Mouse (Mus musculus): ENCODE results near the gene Snx32. TPM values are rescaled to one million over a fixed set of nuclear protein-coding genes. Genes with fewer than 3 reads are reported as not detected.

Snx32 gene
- polyA plus RNA-seq (2016; fragmentation: Nextera tagmentation; extraction: Ambion mirVana) = 7.5 and 8.8 TPM in 2 replicates

- 3% methylated on average over 47 of the region's 47 CpGs for WGBS (ENCODE audit: insufficient replicate concordance)
- Histone ChIP-seq H3K36me3 (no peaks in the 10 kb centered on the region), H3K4me2 (peak within 1 kb of the TSS; percentile 97), H3K27ac (peak within 1 kb of the TSS; percentile 83), H3K4me1 (peaks cover 48% of the 10 kb centered on the region), H3K4me3 (peak within 1 kb of the TSS; percentile 68), H3K27me3 (replicated peaks) (no peaks in the 10 kb centered on the region), H3K9me3 (replicated peaks) (no peaks in the 10 kb centered on the region), H3K9ac (peak within 1 kb of the TSS; percentile 80)
- peak; percentile 98 for ATAC-seq
These were observed at the start of gene Snx32 for GRCm38 (mm10) chr19:5510031-5511026. Snx32 (minus strand) TSS chr19:5510538.

GRCm38 (mm10) chr19:5559631-5560456 lies 49.5 kb upstream of the Snx32 start:
- ATAC-seq = no peak
- 2% methylated on average over 69 of the region's 69 CpGs for WGBS (ENCODE audit: insufficient replicate concordance)
- H3K4me1 ChIP-seq = peaks cover 21% of the 10 kb centered on the region
- peaks cover 99% of the 10 kb centered on the region for H3K27me3 ChIP-seq (replicated peaks)
- no peaks in the 10 kb centered on the region for H3K36me3 ChIP-seq
- H3K9me3 ChIP-seq (replicated peaks) = no peaks in the 10 kb centered on the region
- H3K4me2 ChIP-seq = peak overlapping the region; percentile 57
- no peak overlapping the region for H3K27ac ChIP-seq
- no peak overlapping the region for H3K9ac ChIP-seq
- peak overlapping the region; percentile 38 for H3K4me3 ChIP-seq

GRCm38 (mm10) chr19:5559229-5559628 lies 48.9 kb upstream of the Snx32 start:
- H3K4me3 ChIP-seq = 0 out of 2 replicates have a peak overlapping the region, but pooled peaks have one; percentile 38
- no peaks in the 10 kb centered on the region for H3K36me3 ChIP-seq
- H3K4me1 ChIP-seq = peaks cover 21% of the 10 kb centered on the region
- no peak for ATAC-seq
- WGBS (ENCODE audit: insufficient replicate concordance) = 23% methylated on average over 8 of the region's 8 CpGs
- peaks cover 97% of the 10 kb centered on the region for H3K27me3 ChIP-seq (replicated peaks)
- no peaks in the 10 kb centered on the region for H3K9me3 ChIP-seq (replicated peaks)
- H3K27ac ChIP-seq = no peak overlapping the region
- H3K4me2 ChIP-seq = no peak overlapping the region
- H3K9ac ChIP-seq = no peak overlapping the region

GRCm38 (mm10) chr19:5558770-5559169 lies 48.4 kb upstream of the Snx32 start:
- Histone ChIP-seq H3K4me3 (no peak overlapping the region), H3K9ac (no peak overlapping the region), H3K27ac (no peak overlapping the region), H3K36me3 (no peaks in the 10 kb centered on the region), H3K27me3 (replicated peaks) (peaks cover 97% of the 10 kb centered on the region), H3K4me2 (no peak overlapping the region), H3K9me3 (replicated peaks) (no peaks in the 10 kb centered on the region), H3K4me1 (peaks cover 21% of the 10 kb centered on the region)
- 58% methylated on average over 8 of the region's 8 CpGs for WGBS (ENCODE audit: insufficient replicate concordance)
- no peak for ATAC-seq

GRCm38 (mm10) chr19:5558169-5558568 lies 47.8 kb upstream of the Snx32 start:
- no peak for ATAC-seq
- H3K27me3 ChIP-seq (replicated peaks) = peaks cover 97% of the 10 kb centered on the region
- no peaks in the 10 kb centered on the region for H3K9me3 ChIP-seq (replicated peaks)
- H3K9ac ChIP-seq = no peak overlapping the region
- whole genome bisulfite sequencing (ENCODE audit: insufficient replicate concordance) = 58% methylated on average over 7 of the region's 7 CpGs
- no peak overlapping the region for H3K4me3 ChIP-seq
- no peak overlapping the region for H3K27ac ChIP-seq
- H3K4me1 ChIP-seq = peaks cover 21% of the 10 kb centered on the region
- H3K4me2 ChIP-seq = no peak overlapping the region
- no peaks in the 10 kb centered on the region for H3K36me3 ChIP-seq

GRCm38 (mm10) chr19:5554212-5554611 lies 43.9 kb upstream of the Snx32 start:
- 82% methylated on average over 14 of the region's 14 CpGs for WGBS (ENCODE audit: insufficient replicate concordance)
- H3K27ac ChIP-seq = no peak overlapping the region
- peaks cover 80% of the 10 kb centered on the region for H3K27me3 ChIP-seq (replicated peaks)
- H3K9ac ChIP-seq = no peak overlapping the region
- H3K4me2 ChIP-seq = no peak overlapping the region
- no peaks in the 10 kb centered on the region for H3K36me3 ChIP-seq
- no peaks in the 10 kb centered on the region for H3K9me3 ChIP-seq (replicated peaks)
- H3K4me1 ChIP-seq = peaks cover 2% of the 10 kb centered on the region; the same call in 1 of the 2 replicates
- ATAC-seq = no peak
- H3K4me3 ChIP-seq = no peak overlapping the region

GRCm38 (mm10) chr19:5553802-5554201 lies 43.5 kb upstream of the Snx32 start:
- H3K27me3 ChIP-seq (replicated peaks) = peaks cover 76% of the 10 kb centered on the region
- H3K27ac ChIP-seq = no peak overlapping the region
- no peak overlapping the region for H3K9ac ChIP-seq
- no peaks in the 10 kb centered on the region for H3K36me3 ChIP-seq
- no peaks in the 10 kb centered on the region for H3K9me3 ChIP-seq (replicated peaks)
- no peaks in the 10 kb centered on the region for H3K4me1 ChIP-seq
- H3K4me3 ChIP-seq = no peak overlapping the region
- no peak for ATAC-seq
- 60% methylated on average over 8 of the region's 8 CpGs for WGBS (ENCODE audit: insufficient replicate concordance)
- H3K4me2 ChIP-seq = no peak overlapping the region

- no peak overlapping the region for H3K9ac ChIP-seq
- H3K4me2 ChIP-seq = no peak overlapping the region
- peaks cover 17% of the 10 kb centered on the region; the same call in 1 of the 2 replicates for H3K27me3 ChIP-seq (replicated peaks)
- H3K4me1 ChIP-seq = no peaks in the 10 kb centered on the region
- no peaks in the 10 kb centered on the region for H3K9me3 ChIP-seq (replicated peaks)
- 66% methylated on average over 4 of the region's 4 CpGs for WGBS (ENCODE audit: insufficient replicate concordance)
- no peak overlapping the region for H3K4me3 ChIP-seq
- H3K36me3 ChIP-seq = no peaks in the 10 kb centered on the region
- no peak for ATAC-seq
- H3K27ac ChIP-seq = no peak overlapping the region
These were observed 37.2 kb upstream of the Snx32 start for GRCm38 (mm10) chr19:5547471-5548056.

GRCm38 (mm10) chr19:5544031-5544430 lies 33.7 kb upstream of the Snx32 start:
- H3K4me1 ChIP-seq = no peaks in the 10 kb centered on the region
- H3K27me3 ChIP-seq (replicated peaks) = peaks cover 16% of the 10 kb centered on the region; the same call in 1 of the 2 replicates
- no peaks in the 10 kb centered on the region for H3K9me3 ChIP-seq (replicated peaks)
- H3K4me2 ChIP-seq = no peak overlapping the region
- no peaks in the 10 kb centered on the region for H3K36me3 ChIP-seq
- no peak overlapping the region for H3K27ac ChIP-seq
- no peak overlapping the region for H3K4me3 ChIP-seq
- H3K9ac ChIP-seq = no peak overlapping the region
- WGBS (ENCODE audit: insufficient replicate concordance) = 59% methylated on average over 11 of the region's 11 CpGs
- no peak for ATAC-seq

- H3K27me3 ChIP-seq (replicated peaks) = peaks cover 23% of the 10 kb centered on the region; the same call in 1 of the 2 replicates
- no peak overlapping the region for H3K4me3 ChIP-seq
- H3K4me2 ChIP-seq = no peak overlapping the region
- no peaks in the 10 kb centered on the region for H3K9me3 ChIP-seq (replicated peaks)
- no peak overlapping the region for H3K27ac ChIP-seq
- H3K36me3 ChIP-seq = no peaks in the 10 kb centered on the region
- H3K4me1 ChIP-seq = no peaks in the 10 kb centered on the region
- WGBS (ENCODE audit: insufficient replicate concordance) = 67% methylated on average over 9 of the region's 9 CpGs
- no peak for ATAC-seq
- H3K9ac ChIP-seq = no peak overlapping the region
These were observed 33.0 kb upstream of the Snx32 start for GRCm38 (mm10) chr19:5543362-5543761.

GRCm38 (mm10) chr19:5538786-5539185 lies 28.4 kb upstream of the Snx32 start:
- Histone ChIP-seq H3K27me3 (replicated peaks) (peaks cover 34% of the 10 kb centered on the region; the same call in 1 of the 2 replicates), H3K4me1 (no peaks in the 10 kb centered on the region), H3K9ac (no peak overlapping the region), H3K4me3 (no peak overlapping the region), H3K9me3 (replicated peaks) (no peaks in the 10 kb centered on the region), H3K36me3 (no peaks in the 10 kb centered on the region), H3K4me2 (no peak overlapping the region), H3K27ac (no peak overlapping the region)
- WGBS (ENCODE audit: insufficient replicate concordance) = 70% methylated on average over 8 of the region's 8 CpGs
- ATAC-seq = no peak

Measured in liver, embryonic 12.5 days (tissue).